Mouse (Mus musculus) neural tube, embryonic 15.5 days (tissue): ENCODE results near the gene Invs. TPM values are rescaled to one million over a fixed set of nuclear protein-coding genes. Genes with fewer than 3 reads are reported as not detected.

Experiments
- ATAC-seq: fragments of 200-750 bp; cut with Nextera tagmentation; 2 replicates; pipeline ENCODE4 v1.8.0; 2017; ENCODE audit warnings: mild to moderate bottlenecking, moderate TSS enrichment, moderate library complexity; ENCODE audit not compliant: low FRiP score
- H3K27ac ChIP-seq: fragments of 300-500 bp; sonication (generic); replicated peaks from 2 replicates; pipeline ENCODE4 v1.5.1; 2015; ENCODE audit warnings: mild to moderate bottlenecking, inconsistent platforms
- H3K27me3 ChIP-seq: fragments of 300-500 bp; sonication (generic); replicated peaks from 2 replicates; pipeline ENCODE4 v1.6.1; 2015; ENCODE audit warnings: inconsistent platforms
- H3K36me3 ChIP-seq: fragments of 300-500 bp; sonication (generic); 2 replicates; pipeline ENCODE4 v1.6.1; 2015; ENCODE audit warnings: inconsistent platforms
- H3K4me1 ChIP-seq: fragments of 300-500 bp; sonication (generic); 2 replicates; pipeline ENCODE4 v1.6.1; 2015; ENCODE audit warnings: inconsistent platforms
- H3K4me2 ChIP-seq: fragments of 300-500 bp; sonication (generic); 2 replicates; pipeline ENCODE4 v1.6.1; 2015; ENCODE audit warnings: inconsistent platforms, mild to moderate bottlenecking, moderate library complexity
- H3K4me3 ChIP-seq: fragments of 300-500 bp; sonication (generic); replicated peaks from 2 replicates; pipeline ENCODE4 v1.5.1; 2015; ENCODE audit warnings: mild to moderate bottlenecking, inconsistent platforms
- H3K9ac ChIP-seq: fragments of 300-500 bp; sonication (generic); replicated peaks from 2 replicates; pipeline ENCODE4 v1.6.1; 2015; ENCODE audit warnings: mild to moderate bottlenecking, inconsistent platforms
- H3K9me3 ChIP-seq: fragments of 300-500 bp; sonication (generic); replicated peaks from 2 replicates; pipeline ENCODE4 v1.6.1; 2016; ENCODE audit warnings: inconsistent platforms
- WGBS: fragments of 180-500 bp; shearing (Covaris S2); methylation state at CpG from one replicate; pipeline ENCODE4 v1.1.7; 2015; ENCODE audit warnings: mixed read lengths; 5-methylcytosine and 5-hydroxymethylcytosine counted together
- polyA plus RNA-seq: library from polyadenylated mRNA; unstranded; fragments of >200 nt; fragmentation: Nextera tagmentation; extraction: Ambion mirVana; gene quantifications from 2 replicates; pipeline ENCODE4 v1.2.1, GENCODE M21; 2015

Invs gene
- polyA plus RNA-seq, 1 experiment from 2014 or later: 7.0 TPM

- peaks cover 9% of the 10 kb centered on the region for H3K36me3 ChIP-seq
- peaks cover 21% of the 10 kb centered on the region for H3K4me1 ChIP-seq
- H3K27me3 ChIP-seq: no peaks in the 10 kb centered on the region
- no peak overlapping the region for H3K27ac ChIP-seq
- no peaks in the 10 kb centered on the region for H3K9me3 ChIP-seq
- ATAC-seq: no peak
- 58% methylated on average over 1 of the region's 1 CpGs for WGBS
- peak overlapping the region; percentile 88 for H3K4me2 ChIP-seq
- H3K9ac ChIP-seq: 0 out of 2 replicates have a peak overlapping the region, but pooled peaks have one; percentile 1
- H3K4me3 ChIP-seq: no peak overlapping the region
Observed at GRCm38 (mm10) chr4:48470977-48471376, 191.4 kb downstream of the Invs start.

GRCm38 (mm10) chr4:48472052-48472791 lies 192.7 kb downstream of the Invs start:
- Histone ChIP-seq H3K4me2 (peak overlapping the region; percentile 88), H3K4me1 (peaks cover 21% of the 10 kb centered on the region), H3K9me3 (no peaks in the 10 kb centered on the region), H3K9ac (peak overlapping the region; percentile 86), H3K4me3 (peak overlapping the region; percentile 95), H3K36me3 (peaks cover 9% of the 10 kb centered on the region), H3K27me3 (no peaks in the 10 kb centered on the region), H3K27ac (peak overlapping the region; percentile 79; the same call in 1 of the 2 replicates)
- ATAC-seq: no peak
- WGBS: 14% methylated on average over 12 of the region's 12 CpGs

- Histone ChIP-seq H3K9me3 (no peaks in the 10 kb centered on the region), H3K27me3 (no peaks in the 10 kb centered on the region)
- under 1% methylated on average over 89 of the region's 89 CpGs for WGBS
Observed at GRCm38 (mm10) chr4:48472792-48473650, 193.5 kb downstream of the Invs start, which contains the start of gene Tex10. Gene Tex10 (minus strand): TSS chr4:48473459.

GRCm38 (mm10) chr4:48473651-48474011 lies 194.1 kb downstream of the Invs start:
- peak; percentile 37; the same call in 1 of the 2 replicates for ATAC-seq
- Histone ChIP-seq H3K27ac (peak overlapping the region; percentile 24; the same call in 1 of the 2 replicates), H3K36me3 (no peaks in the 10 kb centered on the region), H3K4me2 (peak overlapping the region; percentile 88), H3K27me3 (no peaks in the 10 kb centered on the region), H3K9ac (peak overlapping the region; percentile 34; the same call in 1 of the 2 replicates), H3K4me1 (peaks cover 21% of the 10 kb centered on the region), H3K4me3 (peak overlapping the region; percentile 95), H3K9me3 (0 out of 2 replicates have a peak, but pooled peaks cover under 1% of the 10 kb centered on the region)
- 89% methylated on average over 2 of the region's 2 CpGs for WGBS

More at GRCm38 (mm10) chr4:48472792-48473650, 193.5 kb downstream of the Invs start, which contains the start of gene Tex10:
- H3K4me2 ChIP-seq: peak within 1 kb of the TSS; percentile 88
- peak within 1 kb of the TSS; percentile 79 for H3K27ac ChIP-seq
- ATAC-seq: peak; percentile 99
- 0 out of 2 replicates have a peak, but pooled peaks cover 6% of the 10 kb centered on the region for H3K36me3 ChIP-seq
- H3K4me1 ChIP-seq: peaks cover 21% of the 10 kb centered on the region
- peak within 1 kb of the TSS; percentile 95 for H3K4me3 ChIP-seq
- H3K9ac ChIP-seq: peak within 1 kb of the TSS; percentile 86

GRCm38 (mm10) chr4:48481287-48481686 lies 201.7 kb downstream of the Invs start:
- 16% methylated on average over 2 of the region's 2 CpGs for WGBS
- H3K27ac ChIP-seq: no peak overlapping the region
- no peaks in the 10 kb centered on the region for H3K36me3 ChIP-seq
- no peak overlapping the region for H3K9ac ChIP-seq
- no peaks in the 10 kb centered on the region for H3K4me1 ChIP-seq
- no peak overlapping the region for H3K4me3 ChIP-seq
- H3K9me3 ChIP-seq: 0 out of 2 replicates have a peak, but pooled peaks cover 5% of the 10 kb centered on the region
- no peak for ATAC-seq
- H3K4me2 ChIP-seq: no peak overlapping the region
- no peaks in the 10 kb centered on the region for H3K27me3 ChIP-seq

Other genes starting within 250 kb of the Invs start
- gene Nr4a3, start 234.6 kb upstream of the Invs start, polyA plus RNA-seq: 1.8 and 2.7 TPM in 2 replicates
- 23.9 and 27.4 TPM in 2 replicates for gene Stx17, start 154.8 kb upstream of the Invs start, polyA plus RNA-seq
- 60.5 and 69.6 TPM in 2 replicates for gene Erp44, start 202 bp upstream of the Invs start, polyA plus RNA-seq
- 34.2 and 40.5 TPM in 2 replicates for gene Tex10, start 193.7 kb downstream of the Invs start, polyA plus RNA-seq